Mouse (Mus musculus): ENCODE results near the gene Cd274.

Cd274 gene

DNA sequence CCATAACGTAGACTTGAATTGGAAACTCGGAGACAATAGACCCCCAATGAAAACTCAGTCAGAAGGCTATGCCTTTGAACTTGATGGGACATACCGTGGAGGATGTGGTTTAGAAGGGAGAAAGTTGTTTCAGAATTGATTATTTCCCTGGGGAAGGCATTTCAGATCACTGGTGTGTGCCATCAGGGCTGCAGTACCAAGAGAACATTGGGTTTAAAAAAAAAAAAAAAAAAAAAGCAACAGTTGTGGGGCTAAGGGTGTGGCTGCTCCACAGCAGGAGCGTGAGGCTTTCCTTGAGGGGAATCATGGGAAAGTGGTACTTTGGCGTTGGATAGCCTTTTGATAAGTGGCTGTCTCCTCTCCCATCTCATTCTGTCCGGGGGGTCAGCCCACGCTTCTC is 55.5 kb downstream of the Cd274 start:
- no peak for DNase-seq (ENCODE audit: low spot score in 2 of 2)

DNA sequence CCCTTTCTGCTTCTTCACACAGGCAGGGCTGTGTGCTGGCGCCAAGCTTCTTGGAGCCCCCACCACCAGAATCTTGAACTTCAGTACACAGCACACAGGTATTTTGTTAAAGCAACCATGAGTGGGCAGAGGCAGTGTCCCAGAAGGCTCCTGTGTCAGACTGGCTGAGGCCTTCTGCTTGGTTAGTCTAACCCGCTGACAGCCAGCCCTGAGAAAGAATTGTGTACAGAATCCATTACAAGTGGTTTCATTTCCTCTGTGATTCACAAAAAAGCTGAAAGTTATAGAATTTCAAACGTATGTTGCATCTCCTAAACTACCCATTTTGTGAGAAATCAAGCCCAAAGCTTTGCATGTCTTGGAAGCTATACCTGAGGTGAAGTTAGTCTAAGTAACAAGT is 63.3 kb downstream of the Cd274 start:
- DNase-seq (ENCODE audit: low spot score in 2 of 2), result no peak

DNA sequence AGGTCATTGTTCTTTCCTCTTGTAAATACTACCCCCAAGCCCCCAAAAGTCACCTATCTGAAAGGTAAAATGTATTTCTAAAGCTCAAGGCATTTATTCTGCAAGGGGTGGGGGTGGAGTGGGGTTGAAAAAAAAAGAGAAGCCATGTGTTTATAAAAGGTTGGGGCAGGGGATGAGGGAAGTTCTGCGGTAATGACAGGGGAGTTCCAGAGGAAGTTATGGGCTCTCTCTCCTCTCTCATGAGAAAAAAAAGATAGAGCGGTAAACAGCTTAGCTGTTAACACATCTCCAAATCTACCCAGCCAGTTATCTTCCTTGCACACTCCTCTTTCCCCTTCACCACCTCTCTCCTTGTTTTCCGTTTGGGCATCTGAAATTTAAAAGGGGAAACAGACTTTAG is 63.7 kb downstream of the Cd274 start:
- DNase-seq (ENCODE audit: low spot score in 2 of 2), result no peak

DNA sequence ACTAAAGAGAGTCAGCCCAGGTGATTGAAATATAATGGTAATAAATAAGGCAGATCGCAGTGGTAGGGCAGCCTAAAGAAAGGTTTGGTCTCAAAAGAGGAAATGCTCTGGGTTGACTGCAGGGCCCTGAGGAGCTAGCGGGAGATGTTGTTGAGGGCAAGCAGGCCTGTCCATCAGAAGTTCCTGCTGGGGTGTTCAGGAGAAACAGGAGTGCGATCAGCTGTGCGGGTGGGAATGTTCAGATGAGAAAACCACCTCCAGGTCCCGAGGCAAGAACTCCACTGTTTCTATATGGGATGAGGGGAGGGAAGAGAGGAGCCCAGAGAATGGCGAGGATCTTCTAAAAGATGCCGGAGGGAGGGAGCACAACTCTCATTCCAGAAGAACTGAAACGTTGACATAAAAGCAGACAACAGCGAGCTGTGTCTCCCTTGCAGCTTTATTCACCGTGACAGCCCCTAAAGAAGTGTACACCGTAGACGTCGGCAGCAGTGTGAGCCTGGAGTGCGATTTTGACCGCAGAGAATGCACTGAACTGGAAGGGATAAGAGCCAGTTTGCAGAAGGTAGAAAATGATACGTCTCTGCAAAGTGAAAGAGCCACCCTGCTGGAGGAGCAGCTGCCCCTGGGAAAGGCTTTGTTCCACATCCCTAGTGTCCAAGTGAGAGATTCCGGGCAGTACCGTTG is 69.7 kb downstream of the Cd274 start:
- no peak for DNase-seq (ENCODE audit: low spot score in 2 of 2)
